Mouse (Mus musculus) retina, postnatal 1 day (tissue): ENCODE measurements around the gene 6030458C11Rik.

Source experiments
- DNase-seq: peaks from one replicate; pipeline ENCODE4 v3.0.0-alpha.2; 2012

Gene 6030458C11Rik

DNA sequence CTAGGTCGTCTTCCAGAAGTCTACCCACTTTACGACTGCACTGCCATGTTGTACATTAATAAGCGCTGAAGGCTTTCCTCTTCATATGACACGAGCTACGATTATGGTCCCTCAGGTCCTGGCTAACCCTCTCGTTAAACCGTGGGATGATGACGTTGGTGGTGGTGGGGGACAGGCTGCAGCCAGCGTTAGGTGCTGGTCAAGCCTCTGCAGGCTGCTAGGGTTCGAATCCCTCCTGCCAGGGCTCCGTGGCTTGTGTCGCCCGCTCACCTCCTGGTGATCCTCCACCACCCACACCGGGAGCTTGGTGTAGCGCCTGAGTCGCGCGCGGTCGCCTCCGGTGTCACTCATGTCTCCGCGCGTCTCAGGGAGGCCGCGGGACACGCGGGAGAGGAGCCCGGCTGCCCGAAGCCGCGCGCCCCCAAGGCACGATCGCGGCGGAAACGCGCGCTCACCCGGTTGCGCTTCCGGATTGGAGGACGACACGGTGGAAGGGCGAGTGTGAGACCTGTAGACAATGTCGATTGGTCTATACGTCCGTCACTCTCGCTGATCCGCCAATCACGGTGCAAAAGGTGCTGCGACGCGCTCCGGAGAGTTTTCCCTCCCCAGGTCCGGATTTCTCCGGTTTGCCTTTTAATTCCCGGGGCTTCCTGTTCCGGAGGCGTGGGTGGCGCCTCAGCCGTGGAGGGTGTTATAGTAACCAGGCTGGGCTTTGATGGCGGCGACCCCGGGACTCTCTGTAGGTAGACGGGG lies at the start of gene 6030458C11Rik, which contains the start of gene Drosha:
TSS of gene 6030458C11Rik (minus strand) at position 453 of the 756 bp plus-strand sequence.
TSS of gene Drosha (plus strand) at position 619 of the 756 bp plus-strand sequence.
- peak; percentile 100 for DNase-seq

DNA sequence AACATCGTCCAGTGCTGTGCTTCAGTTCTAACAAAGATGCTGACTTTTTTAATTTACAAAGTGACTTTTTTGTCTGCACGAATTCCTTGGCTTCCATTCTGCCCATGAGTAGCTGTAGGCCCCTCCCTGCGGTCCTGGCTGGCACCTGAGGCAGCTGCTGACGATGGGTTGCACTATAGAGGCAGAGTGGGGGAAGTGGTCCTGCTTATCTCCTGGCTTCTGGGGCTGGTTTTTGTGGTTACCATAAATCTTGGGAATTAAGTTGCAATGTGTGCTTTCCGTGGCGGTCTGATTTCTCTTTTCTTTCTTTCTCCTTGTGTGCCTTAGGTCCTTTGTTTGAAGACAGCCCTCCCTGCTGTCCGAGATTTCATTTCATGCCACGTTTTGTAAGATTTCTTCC lies 42.8 kb upstream of the 6030458C11Rik start:
- no peak for DNase-seq

DNA sequence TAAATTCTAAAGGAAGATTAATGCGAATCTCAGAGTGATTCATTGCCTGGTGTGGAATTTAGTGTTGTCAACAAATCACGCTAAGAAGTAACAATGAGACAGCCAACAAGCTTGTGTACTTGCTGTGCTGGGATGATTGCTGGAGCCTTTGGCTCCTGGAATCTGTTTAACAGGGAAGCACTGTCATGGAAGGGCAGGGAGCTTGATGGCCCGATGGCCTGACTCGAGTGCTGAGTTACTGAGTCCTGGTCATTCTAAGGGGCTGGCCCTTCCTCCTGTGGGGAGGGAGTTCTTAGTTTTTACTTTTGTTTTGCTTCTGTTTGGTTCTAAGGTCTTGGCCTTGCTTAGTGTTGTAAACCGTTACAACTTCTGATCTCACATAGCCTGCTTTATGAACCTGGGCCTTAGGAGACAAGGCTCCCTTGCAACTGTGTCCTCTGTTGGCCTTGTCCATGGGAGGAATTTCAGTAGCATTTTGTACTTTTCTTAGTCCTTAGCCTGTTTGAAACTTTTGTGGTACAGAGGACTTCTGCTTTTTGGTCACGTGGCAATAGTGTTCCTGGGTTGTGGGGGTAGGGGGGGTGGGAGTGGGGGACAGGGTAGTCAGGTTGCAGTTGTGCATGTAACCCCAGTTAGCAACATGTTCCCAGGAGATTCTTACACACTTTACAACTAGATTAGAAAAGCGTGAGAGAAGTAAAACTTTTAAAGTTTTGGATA lies 41.3 kb upstream of the 6030458C11Rik start:
- DNase-seq, result no peak

DNA sequence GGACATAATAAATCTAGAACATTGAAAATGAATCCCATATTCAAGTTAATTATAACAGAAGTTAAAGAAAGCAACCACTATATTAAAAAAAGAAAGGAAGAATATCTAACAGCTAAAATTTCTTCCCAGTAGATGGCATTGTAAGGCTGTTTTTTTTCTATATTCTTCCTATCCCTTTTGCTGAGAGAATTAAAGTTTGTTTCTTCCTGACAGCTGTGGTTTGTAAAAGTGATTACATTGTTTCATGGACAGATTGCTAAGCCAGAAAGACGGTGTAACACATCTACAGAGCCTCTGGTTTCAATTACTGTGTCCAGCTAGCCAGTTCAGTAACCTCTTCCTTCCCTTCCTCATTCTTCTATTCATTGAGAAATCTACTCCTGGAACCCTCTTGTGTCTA lies 39.2 kb upstream of the 6030458C11Rik start:
- DNase-seq, result no peak

DNA sequence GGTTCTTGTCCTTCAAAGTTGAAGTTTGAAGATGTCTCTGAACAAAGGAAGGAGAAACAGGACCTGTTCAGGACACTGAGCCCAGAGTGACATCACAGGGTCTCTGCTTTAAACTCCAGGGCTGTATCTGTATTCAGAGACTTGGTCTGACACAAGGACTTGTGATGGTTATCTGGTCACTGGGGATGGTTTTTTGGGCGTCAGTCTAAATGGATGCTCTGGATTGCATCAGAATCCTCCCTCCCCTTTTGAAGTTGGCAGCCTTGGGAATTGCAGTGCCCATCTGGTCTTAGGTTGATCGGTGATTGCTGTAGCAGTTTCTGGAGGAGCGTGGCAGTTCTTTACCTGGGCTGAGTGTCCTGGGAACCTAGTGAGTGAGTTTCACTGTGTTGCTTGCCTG lies 37.6 kb upstream of the 6030458C11Rik start:
- DNase-seq, result no peak

DNA sequence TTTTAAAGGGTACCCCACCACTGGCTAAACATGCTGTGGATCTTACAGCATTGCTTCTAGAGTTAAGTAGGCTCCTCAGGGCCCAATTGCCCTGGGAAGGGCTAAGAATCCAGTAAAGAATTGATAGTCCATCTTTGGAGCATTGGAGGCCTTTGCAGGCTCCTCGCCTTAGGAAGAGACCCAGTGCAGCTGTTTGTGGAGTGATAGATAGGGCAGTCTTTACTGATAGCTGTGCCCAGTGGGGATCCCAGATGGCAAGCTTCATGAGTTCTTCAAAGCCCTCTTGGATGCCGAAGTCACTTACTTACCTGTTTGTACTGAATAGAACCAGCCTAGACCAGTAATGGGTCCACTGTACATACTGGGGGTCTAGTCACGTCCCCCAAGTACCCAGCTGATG lies 34.2 kb upstream of the 6030458C11Rik start:
- DNase-seq, result no peak

DNA sequence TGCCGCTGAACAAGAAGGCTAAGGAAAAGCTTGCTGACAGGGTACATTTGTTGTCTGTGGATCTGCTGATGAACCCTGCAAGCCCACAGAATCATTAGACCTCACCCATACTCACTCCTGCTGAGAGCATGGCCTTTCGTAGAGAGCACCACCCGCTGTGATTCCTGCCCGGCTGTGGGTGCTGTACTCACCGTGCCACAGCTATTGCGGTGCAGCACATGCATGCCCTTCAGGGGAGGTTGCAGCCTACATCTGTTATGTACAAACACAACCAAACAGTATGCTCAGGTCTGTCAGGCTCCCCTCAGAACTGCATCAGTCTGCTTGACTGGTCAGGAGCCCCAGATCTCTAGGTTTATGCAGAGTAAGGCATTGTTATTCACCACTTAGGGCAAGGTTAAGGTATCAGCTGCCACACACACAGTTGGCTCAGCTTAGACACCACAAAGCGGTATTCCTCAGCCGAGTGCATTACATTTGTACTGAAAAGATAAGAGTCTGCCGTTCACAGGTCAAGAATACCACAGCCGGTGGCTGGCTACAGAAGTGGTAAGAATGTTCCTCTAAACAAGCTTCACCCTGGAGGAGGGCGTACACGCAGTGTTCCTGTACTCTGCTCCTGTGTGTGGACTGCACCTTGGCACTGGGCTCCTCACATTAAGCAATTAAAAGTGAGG lies 33.5 kb upstream of the 6030458C11Rik start:
- no peak for DNase-seq

DNA sequence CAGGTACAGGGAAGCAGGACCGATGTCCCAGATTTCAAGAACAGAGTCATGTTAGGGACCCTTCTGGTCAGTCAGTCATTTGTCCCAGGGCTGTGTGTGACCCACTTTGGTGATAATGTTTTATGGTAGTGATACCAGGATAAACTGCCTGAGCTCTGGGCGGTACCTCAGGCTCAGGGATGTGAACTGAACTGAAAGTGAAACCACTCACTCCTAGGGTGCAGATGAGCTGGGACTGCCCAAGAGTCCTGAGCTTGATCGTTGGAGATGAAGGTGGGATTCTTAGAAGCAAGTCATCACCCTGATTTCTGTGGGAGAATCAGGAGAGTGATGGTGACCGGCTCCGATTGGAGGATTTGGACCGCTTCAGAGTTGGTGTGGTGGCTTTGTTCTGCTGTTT lies 32.3 kb upstream of the 6030458C11Rik start:
- DNase-seq, result no peak

DNA sequence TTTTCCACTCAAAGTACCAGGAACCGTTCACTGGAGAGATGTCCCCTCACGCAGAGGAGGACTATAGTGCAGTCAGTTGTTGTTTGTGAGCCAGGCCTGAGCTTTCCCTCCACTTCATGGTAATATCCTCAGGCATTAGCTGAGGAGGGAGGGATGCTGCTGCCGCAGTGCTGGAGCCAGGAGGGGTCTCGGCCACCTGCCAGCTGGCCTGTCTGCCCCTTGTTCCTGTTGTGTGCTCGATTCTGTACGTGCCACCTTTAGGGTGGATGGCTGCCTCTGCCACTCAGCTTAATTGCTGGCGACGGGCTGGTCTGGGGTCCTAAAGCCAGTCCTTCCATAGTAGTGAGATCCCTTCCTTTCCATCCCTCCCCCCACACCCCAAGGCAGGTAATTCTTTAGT lies 29.0 kb upstream of the 6030458C11Rik start:
- no peak for DNase-seq

DNA sequence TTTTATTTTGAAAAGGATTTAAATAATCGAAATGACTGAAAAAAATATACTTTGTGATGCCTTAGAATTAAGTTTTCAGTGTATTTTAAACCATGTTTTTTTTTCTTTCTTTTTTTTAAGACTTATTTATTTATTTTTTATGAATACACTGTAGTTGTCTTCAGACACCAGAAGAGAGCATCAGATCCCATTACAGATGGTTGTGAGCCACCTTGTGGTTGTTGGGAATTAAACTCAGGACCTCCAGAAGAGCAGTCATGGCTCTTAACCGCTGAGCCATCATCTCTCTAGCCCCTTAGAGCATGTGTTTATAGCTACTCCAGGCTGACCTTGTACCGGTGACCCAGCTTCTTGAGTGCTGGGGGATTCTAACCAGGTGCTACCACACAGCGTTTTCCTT lies 24.9 kb upstream of the 6030458C11Rik start:
- DNase-seq, result no peak

DNA sequence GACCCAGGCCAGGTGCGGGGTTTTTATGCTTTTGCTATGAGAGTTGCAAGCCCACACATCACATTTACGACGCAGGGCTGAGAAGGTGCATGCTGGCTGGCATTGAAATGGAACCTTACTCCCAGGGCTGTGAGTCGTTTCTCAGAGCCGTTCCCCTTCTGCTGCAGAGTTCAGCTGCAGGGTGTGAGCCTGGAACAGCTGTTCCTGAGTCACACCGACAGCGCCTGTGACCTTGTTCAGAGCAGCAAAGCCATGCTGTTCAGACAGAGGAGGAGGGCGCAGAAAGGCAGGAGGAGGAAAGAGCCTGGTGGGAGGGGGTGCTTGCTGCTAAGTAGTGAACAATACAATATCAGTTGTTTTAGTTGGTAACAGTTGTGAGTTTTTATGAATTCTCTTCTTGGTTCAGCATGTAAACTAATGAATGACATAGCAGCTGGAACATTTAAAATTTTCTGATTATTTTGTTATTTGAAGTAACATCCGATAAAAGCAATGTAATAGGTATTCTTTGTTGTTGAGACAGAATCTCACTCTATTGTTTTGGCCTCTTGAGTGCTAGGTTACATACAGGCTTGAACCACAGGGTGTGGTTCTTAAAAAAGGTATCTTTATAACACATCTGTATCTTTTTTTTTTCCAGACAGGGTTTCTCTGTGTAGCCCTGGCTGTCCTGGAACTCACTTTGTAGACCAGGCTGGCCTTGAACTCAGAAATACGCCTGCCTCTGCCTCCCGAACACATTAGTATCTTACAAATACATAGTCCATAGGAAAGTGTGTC lies 23.9 kb upstream of the 6030458C11Rik start:
- no peak for DNase-seq

DNA sequence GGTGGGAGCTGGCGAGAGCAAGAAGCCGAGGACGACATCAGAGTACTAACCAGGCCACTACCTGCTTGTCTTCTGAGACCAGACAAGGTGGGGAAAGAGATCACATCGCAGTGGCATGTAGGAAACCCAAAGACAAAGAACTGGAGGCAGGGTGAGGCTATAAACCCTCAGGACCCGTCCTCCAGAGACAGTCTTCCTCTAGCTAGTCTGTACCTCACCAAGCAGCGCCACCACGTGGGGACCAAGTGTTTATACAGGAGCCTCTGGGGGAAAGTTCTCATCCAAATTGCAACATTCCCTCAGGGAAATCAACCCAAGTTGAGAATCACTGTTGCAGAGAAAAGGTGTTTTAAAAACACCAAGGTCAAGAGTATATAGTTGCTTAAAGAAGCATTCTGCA lies 18.4 kb upstream of the 6030458C11Rik start:
- no peak for DNase-seq

DNA sequence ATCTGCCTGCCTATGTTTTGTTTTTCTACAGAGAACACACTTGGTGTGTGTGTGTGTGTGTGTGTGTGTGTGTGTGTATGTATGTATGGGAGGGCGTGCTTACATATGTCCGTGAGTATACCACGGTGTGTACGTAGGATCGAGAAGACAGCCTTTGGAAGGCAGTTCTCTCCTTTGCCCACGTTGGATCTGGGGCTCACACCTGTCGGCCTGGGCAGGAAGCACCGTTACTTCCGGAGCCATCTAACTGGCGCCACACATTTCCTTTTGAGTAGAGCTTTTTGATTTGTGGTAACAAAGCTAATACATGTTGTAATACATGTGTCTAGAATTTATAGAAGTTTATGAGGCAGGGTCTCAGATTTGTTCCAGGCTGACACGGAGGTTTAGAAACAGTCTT lies 16.3 kb upstream of the 6030458C11Rik start:
- no peak for DNase-seq

DNA sequence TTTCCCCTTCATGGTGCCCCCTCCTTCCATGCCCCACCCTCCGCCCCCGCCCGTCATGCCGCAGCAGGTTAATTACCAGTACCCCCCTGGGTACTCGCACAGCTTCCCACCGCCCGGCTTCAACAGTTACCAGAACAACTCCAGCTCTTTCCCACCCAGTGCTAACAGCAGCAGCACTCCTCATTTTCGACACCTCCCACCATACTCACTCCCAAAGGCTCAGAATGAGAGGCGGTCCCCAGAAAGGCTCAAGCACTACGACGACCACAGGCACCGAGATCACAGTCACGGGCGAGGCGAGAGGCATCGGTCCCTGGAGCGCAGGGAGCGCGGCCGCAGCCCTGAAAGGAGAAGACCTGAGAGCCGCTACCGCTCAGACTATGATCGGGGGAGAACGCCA lies 9.8 kb upstream of the 6030458C11Rik start:
- no peak for DNase-seq

DNA sequence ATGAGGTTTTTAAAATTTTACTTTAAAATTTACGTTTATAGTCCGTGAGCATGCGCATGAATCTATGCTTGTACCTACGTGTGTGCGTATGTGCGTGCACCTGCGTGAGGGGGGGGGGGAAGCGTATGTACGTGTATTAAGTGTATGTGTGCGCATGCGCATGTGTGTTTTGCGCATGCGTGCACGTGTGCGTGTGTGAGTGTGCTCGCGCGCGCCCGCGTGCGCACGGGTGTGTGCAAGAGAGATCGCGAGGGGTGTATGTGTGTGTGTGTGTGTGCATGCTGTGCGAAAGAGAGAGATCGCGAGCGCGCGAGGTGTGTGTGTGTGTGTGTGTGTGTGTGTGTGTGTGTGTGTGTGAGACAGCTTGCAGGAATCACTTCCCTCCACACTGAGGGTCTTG lies 8.9 kb upstream of the 6030458C11Rik start:
- no peak for DNase-seq

DNA sequence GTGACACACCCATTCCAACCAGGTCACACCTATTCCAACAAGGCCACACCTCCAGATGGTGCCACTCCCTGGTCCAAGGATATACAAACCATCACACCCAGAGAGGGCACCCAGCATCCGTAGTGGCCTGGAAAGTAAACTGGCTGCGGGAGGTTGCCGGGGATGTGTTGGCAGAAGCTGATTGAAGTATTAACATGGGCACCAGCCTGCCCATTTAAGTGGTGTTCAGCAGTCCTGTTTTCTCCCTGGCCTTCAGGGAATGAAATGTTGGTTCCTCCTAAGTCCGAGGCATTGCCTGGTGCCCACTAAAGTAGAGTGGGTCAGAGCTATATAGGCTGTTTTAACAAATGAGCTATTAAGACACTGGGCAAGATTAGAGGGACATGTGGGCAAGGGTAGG lies 8.2 kb upstream of the 6030458C11Rik start:
- DNase-seq, result no peak

DNA sequence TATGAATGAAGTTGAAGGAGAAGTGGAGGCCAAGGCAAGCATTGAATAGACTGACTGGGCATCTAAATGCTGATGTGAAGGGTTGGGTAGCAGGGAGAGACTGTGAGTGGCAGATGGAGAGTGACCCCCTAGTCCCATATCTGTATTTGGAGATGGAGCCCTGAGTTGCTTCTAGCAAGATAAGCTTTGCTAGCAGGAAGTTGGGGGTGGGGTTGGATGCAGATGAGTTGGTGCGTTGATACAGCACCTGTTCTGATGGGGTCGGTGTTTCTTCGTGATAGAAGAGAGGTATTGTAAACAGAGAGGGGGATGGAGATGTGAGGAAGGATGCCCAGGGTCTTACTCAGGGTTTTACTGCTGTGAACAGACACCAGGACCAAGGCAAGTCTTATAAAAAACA lies 5.4 kb upstream of the 6030458C11Rik start:
- DNase-seq, result no peak

DNA sequence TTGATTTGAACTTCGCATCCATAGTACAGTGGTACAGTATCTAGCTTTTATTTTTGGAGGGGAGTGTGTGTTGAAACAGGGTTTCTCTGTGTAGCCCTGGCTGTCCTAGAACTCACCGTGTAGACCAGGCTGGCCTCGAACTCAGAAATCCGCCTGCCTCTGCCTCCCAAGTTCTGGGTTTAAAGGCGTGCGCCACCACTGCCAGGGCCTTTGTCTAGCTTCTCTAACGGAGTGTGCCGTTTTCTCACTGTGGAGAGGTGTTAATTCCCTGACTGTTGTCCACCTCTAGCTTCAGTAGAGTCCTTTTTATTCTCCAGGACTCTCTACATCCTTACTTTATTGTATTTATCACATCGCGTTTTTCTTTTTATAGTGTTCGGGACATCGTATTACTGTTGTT lies 959 bp upstream of the 6030458C11Rik start:
- no peak for DNase-seq

DNA sequence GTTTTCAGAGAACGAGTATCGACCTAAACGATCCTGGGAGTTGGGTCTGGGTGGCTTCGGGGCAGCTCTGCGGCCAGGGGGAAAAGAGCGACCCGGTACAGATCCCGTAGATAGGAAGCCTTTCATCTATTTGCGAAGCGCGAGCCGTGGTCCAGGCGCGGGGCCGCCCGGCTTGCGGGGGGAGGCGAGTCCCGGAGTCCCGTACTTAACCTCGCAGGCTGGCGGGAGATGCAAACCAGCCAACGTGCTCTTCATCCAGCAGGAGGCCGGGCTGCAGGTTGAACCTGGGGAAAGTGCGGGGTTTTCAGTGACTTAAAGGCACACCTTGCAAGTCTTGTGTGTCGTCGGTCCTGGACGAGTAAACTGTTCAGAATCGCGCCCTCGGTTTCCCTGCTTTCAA lies 516 bp upstream of the 6030458C11Rik start:
- DNase-seq, result no peak

DNA sequence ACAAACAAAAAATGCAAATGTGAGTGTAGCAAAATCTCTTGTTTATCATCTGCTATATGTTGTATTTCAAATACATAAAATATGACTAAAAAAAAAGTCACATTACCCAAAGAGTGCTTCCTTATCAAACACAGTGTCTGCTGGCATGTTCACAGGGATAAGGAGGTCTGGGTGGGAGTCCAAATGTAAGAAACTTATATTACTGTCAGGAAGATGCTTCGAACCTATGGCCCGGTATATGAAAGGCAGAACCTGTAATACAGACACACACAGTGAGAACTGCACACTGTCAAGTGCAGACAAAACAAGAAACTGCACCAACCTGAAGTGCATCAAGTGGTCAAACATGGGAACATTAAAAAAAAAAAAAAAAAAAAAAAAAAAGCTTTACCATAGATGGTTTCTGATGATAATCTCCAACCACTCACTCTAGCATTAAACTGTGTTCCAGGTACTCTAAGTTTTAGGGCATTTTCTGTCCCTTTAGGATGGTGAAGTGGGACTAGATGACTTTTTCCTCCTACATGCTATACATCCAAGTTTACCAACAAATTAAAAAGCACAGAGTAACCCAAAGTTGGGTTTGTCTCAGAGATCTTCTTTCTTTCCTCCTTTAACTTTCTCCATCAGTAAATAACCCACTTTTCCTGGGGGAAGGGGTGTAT lies 862 bp downstream of the 6030458C11Rik start:
- no peak for DNase-seq

DNA sequence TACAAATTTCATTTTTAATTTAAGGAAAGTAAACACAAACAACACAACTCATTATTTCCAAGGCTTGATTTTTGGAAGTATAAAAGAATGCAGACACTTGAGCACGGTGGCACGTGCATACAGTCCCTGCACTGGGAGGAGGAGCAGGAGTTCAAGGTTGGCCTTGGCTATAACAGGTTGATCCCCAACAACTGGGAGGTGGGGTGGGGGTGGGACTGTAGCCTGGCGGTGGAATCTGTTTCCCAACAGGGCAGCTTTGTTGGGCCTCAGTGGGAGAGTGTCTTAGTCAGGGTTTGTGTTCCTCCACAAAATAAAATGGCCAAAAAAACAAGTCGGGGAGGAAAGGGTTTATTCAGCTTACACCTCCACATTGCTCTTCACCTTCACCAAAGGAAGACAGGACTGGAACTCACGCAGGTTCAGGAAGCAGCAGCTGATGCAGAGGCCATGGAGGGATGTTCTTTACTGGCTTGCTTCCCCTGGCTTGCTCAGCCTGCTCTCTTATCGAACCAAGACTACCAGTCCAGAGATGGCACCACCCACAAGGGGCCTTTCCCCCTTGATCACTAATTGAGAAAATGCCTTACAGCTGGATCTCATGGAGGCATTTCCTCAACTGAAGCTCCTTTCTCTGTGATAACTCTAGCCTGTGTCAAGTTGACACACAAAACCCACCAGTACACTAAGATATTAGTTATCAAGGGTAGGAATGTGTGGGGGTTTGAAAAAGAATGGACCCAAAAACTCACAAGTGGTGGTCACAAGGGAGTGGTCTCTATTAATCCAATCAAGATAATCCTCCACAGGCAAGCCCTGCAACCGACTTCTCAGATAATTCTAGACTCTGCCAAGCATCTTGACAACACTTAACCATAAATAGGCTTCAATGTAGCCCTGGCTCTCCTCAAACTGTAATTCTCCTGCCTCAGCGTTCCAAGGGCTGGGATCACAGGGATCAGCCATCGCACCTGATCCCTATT lies 1.7 kb downstream of the 6030458C11Rik start:
- DNase-seq, result no peak
